Mouse (Mus musculus) brain, embryonic 18.5 days (tissue): ENCODE measurements at regions not wholly inside any gene's neighbourhood (a gene's known extent, or its start where the extent isn't known, plus 50 kb on each side); places are given as distances from the start of the nearest gene placed in this dataset.

Experiments
- DNase-seq: peaks from one replicate; pipeline ENCODE4 v3.0.0-alpha.2; 2012; ENCODE audit warnings: low read depth, low spot score

DNA sequence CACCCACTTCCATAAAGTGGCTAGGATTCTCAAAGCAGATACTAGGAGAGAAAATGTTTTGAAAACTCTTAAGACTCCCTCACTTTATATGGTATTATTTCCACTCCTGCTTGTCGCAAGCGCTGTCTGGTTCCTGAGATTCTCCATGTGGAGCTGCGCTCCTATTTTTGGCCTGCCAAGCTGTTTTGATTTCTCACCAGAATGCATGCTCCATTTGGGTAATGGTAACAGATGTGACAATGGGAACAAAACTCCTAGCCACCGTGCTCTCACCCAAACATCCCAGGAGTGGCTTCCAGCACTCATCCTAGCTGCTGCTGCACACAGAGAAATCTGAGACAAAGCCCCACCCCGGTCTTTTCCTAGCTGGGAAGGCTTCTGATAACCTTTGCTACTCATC is 749.6 kb downstream of the Ntrk3 start:
- peak; percentile 30 for DNase-seq

- no peak for DNase-seq
These were observed 771.2 kb downstream of the Ntrk3 start for GRCm38 (mm10) chr7:77966658-77967057.

DNA sequence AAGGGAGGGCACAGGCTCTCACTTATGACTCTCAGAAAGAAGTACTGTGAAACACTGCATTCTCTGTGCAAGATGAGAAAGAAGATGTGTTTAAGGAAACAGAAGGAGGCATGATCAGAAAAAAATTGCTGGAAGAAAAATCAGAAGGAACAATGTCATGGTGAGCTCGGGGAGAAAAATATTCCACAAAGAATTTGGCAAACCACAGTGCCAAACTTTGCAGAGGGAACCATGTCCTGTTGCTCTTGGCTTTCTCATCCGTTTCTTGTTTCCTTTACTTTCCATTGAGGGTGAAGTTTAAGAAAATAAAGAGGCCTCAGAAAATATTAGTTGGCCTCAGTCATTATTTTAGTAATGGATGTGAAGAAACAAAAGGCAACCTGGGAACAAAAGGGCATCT is 804.4 kb downstream of the Ntrk3 start:
- no peak for DNase-seq

GRCm38 (mm10) chr7:77928479-77929467 is 809.0 kb downstream of the Ntrk3 start:
- no peak for DNase-seq

DNA sequence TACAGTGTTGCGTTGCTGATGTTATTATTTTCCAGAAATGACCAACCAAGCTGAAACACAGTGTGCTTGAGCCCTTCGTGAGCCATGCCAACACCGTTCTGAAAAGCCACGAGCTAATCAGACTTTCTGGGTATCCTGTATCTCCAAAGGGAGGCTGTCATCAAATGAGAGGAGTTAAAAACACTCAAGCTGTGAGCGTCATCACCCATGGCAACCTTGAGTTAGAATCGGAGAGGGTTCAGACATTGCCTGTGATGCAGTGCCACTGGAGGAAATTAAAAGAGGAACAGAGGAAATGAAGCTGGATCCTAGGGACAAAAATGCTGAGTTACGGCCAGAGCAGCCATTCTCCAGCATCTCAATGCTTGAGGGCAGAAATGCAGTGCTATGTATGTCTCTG is 838.6 kb downstream of the Ntrk3 start:
- DNase-seq = no peak

DNA sequence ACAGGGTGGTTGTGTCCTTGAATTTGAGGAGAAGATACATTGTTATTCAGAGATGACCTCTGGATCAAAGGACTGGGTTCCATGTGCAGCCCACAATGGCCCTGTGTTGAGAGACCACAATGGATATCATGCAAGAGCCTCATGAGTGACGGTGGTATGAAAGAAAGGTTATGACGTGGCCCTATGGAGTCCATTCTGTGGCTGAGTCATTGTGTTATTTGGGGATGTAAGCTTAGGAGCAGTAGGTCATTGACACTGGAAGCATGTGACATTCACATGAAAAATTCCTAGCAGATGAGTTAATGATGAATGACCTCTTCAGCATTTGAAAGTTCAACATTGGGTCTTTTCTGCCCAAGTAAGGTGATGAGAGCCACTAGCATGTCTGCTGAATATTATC is 849.3 kb downstream of the Ntrk3 start:
- DNase-seq = no peak

- DNase-seq = no peak
These were observed 855.0 kb downstream of the Ntrk3 start for GRCm38 (mm10) chr7:77882605-77883354.

DNA sequence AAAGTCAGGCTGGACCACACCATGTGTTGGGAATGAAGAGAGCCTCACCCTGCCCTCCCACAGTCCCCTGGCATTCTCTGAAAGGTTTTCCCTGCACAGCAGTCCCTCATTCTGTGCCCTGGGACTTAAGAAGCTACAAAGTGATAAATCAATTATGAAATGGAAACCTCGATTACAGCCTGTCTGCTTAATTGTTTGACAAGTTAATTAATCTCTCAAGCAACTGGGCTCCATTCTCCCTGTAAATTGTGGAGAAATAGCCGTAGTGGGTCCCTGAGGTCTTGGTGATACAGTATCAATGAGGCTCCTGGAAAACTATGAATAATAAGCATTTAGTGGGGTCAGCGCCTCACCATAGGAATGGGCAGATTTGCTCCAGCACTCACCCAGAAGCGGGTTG is 870.3 kb downstream of the Ntrk3 start:
- no peak for DNase-seq

DNA sequence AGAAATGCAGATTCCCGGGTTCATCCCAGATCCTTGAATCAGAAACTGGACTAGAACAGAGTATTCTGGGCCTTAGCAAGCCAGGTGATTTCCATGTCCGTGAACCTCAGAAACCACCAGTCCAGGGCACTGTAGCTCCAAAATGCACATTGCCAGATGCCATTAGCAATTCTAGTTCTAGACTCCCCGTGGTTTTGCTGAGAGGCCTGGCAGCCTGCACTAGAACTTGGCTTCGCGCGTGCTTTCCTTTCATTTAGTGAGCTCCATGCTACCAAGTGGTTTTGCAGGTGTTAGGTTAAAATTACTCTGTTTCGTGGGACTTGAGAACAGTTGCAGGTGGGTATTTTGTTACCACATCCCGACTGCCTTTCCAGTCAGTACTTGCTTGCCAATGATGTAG is 876.0 kb downstream of the Ntrk3 start:
- DNase-seq = no peak

GRCm38 (mm10) chr7:77858436-77858835 is 879.4 kb downstream of the Ntrk3 start:
- no peak for DNase-seq

- DNase-seq = no peak
These were observed 879.8 kb downstream of the Ntrk3 start for GRCm38 (mm10) chr7:77857979-77858378.

DNA sequence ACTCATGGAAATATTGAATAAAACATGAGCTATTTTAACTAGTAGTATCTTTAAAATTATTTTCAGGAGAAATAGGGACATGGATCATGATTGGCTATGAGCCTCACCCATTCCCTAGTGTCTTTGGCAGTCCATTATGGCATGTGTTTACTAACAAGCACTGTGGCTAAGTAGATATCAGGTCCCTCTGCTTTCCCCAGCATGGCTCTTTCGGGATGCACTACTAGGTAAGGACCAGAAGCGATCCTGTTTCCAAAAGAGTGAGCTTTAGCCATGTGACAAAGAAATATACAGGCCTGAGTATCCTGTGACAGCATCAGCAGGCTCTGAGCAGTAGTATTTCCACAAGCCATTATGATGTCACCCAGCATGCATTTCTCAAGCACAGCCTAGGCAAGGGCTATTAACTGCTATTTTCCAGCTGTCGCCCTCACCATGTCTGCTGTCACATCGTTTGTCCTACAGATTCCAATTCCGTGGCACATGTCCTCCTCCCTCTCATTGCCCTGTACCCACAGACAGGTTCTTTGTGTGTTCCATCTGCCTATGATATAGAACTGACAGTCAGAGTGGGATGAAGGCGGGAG is 882.1 kb downstream of the Ntrk3 start:
- DNase-seq = no peak

DNA sequence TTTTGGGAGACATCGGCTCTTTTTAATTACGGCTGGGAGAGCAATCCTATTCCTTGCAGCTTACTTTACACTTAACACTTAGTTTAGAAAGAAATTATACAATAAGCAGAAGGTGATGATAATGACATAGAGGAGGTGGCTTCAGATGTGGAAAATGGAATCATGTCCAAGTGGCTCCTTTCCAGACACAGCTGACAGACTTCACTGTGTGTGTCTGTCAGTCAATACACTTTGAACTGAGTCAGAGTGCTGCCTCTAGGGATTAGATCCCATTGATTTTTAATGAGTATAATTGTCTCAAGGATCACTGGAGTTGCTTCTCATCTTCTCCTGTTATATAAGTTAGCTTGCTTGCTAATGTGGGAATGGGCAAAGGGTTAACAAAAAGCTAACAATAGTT is 882.7 kb downstream of the Ntrk3 start:
- DNase-seq = no peak

DNA sequence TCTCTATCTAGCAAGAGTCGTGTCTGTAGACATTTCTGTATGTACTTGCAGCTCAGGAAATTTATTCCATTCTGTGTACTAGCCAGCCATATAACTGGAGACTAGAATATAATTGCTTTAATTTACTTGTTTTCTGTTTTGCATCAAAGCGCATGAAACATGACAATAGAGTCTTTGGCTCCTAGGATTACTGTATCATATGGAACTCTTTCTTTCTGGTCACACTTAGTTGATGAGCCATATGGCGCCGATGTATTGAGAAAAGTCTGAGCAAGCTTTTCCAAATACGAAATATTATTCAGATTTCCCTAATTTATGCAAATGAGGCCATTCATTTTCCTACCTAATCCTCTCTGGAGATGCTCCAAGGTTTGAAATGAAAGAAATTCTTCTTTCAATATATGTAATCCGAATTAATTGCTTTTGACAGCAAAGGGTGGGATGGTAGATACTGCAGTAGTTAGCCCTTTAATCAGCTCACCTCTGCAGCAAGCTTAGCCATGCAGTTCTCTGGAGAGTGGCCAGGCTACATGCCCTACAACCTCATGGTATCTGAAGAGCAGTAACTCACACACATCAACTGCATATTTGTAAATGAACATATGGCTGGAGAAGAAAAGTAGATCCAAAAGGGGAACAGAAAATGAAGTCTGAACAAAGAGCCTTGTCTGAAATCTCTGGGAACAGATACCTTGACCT is 913.4 kb downstream of the Ntrk3 start:
- DNase-seq = peak; percentile 34

GRCm38 (mm10) chr7:77812052-77812903 is 925.5 kb downstream of the Ntrk3 start:
- no peak for DNase-seq

- no peak for DNase-seq
These were observed 951.0 kb downstream of the Ntrk3 start for GRCm38 (mm10) chr7:77786801-77787200.

DNA sequence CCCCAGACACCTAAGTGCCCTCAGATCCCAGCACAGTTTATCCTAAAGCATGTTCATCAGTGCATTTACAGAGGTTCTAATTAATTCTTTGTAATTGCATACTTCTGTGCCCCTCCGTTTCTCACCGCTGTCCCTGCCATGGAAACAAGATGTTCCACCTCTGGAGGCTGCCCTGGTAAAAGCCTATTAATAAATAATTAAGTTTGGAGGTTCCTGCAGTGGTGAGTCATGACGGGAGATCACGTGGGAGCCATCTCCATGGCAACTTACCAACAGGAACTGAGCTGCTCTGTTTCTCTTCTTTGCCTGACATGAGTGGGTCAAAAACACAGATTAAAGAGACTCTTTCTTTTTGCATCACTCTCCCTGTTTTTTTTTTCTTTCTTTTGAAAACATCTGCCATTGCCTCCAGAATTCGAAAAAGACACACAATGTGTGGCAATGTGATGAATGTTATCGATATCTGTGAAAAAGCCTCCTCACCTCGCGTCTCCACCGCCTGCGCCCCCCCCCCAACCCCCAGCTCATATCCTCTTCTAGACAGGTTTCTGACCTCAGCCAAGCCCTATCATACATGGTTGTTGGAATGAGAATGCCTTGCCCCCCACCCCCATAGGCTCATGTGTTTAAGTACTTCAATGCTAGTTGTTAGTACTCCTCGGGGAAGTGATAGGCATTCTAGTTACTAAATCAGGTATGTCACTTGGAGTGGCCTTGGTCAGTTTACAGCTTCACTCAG is 965.9 kb downstream of the Ntrk3 start:
- DNase-seq = peak; percentile 49

- no peak for DNase-seq
These were observed 998.6 kb downstream of the Ntrk3 start for GRCm38 (mm10) chr7:77738996-77739765.
